Mouse (Mus musculus): ENCODE data around the gene Nt5dc1.
"Not testable (repeated sequence)": the region's sequence is repeated elsewhere in the genome, so short reads cannot be mapped to it uniquely, and the experiment has no call there.

Gene Nt5dc1

GRCm38 (mm10) chr10:34418204-34418756 lies at the start of gene Nt5dc1:
Gene Nt5dc1, minus strand, starts transcription at chr10:34418552.
- in situ Hi-C loops (cut with MboI; ENCODE audit: unreplicated experiment in 2 of 2) = no loop called here

GRCm38 (mm10) chr10:34464321-34464720 lies 46.0 kb upstream of the Nt5dc1 start:
- in situ Hi-C loops (cut with MboI; ENCODE audit: unreplicated experiment in 2 of 2) = no loop called here

GRCm38 (mm10) chr10:34461451-34461850 lies 43.1 kb upstream of the Nt5dc1 start:
- in situ Hi-C loops (cut with MboI; ENCODE audit: unreplicated experiment in 2 of 2) = no loop called here

GRCm38 (mm10) chr10:34449469-34449868 lies 31.1 kb upstream of the Nt5dc1 start:
- in situ Hi-C loops (cut with MboI; ENCODE audit: unreplicated experiment in 2 of 2) = no loop called here

- in situ Hi-C loops (cut with MboI; ENCODE audit: unreplicated experiment in 2 of 2) = not testable (repeated sequence)
Observed at GRCm38 (mm10) chr10:34434191-34434590, 15.8 kb upstream of the Nt5dc1 start.

- in situ Hi-C loops (cut with MboI; ENCODE audit: unreplicated experiment in 2 of 2) = no loop called here
Observed at GRCm38 (mm10) chr10:34431783-34432182, 13.4 kb upstream of the Nt5dc1 start.

- in situ Hi-C loops (cut with MboI; ENCODE audit: unreplicated experiment in 2 of 2) = not testable (repeated sequence)
Observed at GRCm38 (mm10) chr10:34418794-34419193, 442 bp upstream of the Nt5dc1 start.

GRCm38 (mm10) chr10:34399267-34399666 lies 19.1 kb downstream of the Nt5dc1 start:
- in situ Hi-C loops (cut with MboI; ENCODE audit: unreplicated experiment in 2 of 2) = no loop called here

GRCm38 (mm10) chr10:34396959-34397358 lies 21.4 kb downstream of the Nt5dc1 start:
- in situ Hi-C loops (cut with MboI; ENCODE audit: unreplicated experiment in 2 of 2) = no loop called here

- in situ Hi-C loops (cut with MboI; ENCODE audit: unreplicated experiment in 2 of 2) = no loop called here
Observed at GRCm38 (mm10) chr10:34389681-34390080, 28.7 kb downstream of the Nt5dc1 start, which contains the start of gene Col10a1. Gene Col10a1, plus strand, starts transcription at chr10:34389981.

- in situ Hi-C loops (cut with MboI; ENCODE audit: unreplicated experiment in 2 of 2) = no loop called here
Observed at GRCm38 (mm10) chr10:34385636-34386035, 32.7 kb downstream of the Nt5dc1 start.

- in situ Hi-C loops (cut with MboI; ENCODE audit: unreplicated experiment in 2 of 2) = no loop called here
Observed at GRCm38 (mm10) chr10:34373332-34373731, 45.0 kb downstream of the Nt5dc1 start.

GRCm38 (mm10) chr10:34368138-34368537 lies 50.2 kb downstream of the Nt5dc1 start:
- in situ Hi-C loops (cut with MboI; ENCODE audit: unreplicated experiment in 2 of 2) = no loop called here

GRCm38 (mm10) chr10:34363756-34364155 lies 54.6 kb downstream of the Nt5dc1 start:
- in situ Hi-C loops (cut with MboI; ENCODE audit: unreplicated experiment in 2 of 2) = no loop called here

GRCm38 (mm10) chr10:34358263-34358662 lies 60.1 kb downstream of the Nt5dc1 start:
- in situ Hi-C loops (cut with MboI; ENCODE audit: unreplicated experiment in 2 of 2) = no loop called here

- in situ Hi-C loops (cut with MboI; ENCODE audit: unreplicated experiment in 2 of 2) = no loop called here
Observed at GRCm38 (mm10) chr10:34352166-34352565, 66.2 kb downstream of the Nt5dc1 start.

- in situ Hi-C loops (cut with MboI; ENCODE audit: unreplicated experiment in 2 of 2) = no loop called here
Observed at GRCm38 (mm10) chr10:34341886-34342285, 76.5 kb downstream of the Nt5dc1 start.

- in situ Hi-C loops (cut with MboI; ENCODE audit: unreplicated experiment in 2 of 2) = no loop called here
Observed at GRCm38 (mm10) chr10:34341014-34341413, 77.3 kb downstream of the Nt5dc1 start.

- in situ Hi-C loops (cut with MboI; ENCODE audit: unreplicated experiment in 2 of 2) = loop anchor here (5.0 kb wide), 3 partner anchors 176 to 341 kb away; partner anchors contain the start of gene Calhm4 (in 2 of the 2)
Observed at GRCm38 (mm10) chr10:34328310-34328709, 90.0 kb downstream of the Nt5dc1 start.

GRCm38 (mm10) chr10:34327144-34327543 lies 91.2 kb downstream of the Nt5dc1 start:
- in situ Hi-C loops (cut with MboI; ENCODE audit: unreplicated experiment in 2 of 2) = loop anchor here (5.0 kb wide), 3 partner anchors 175 to 340 kb away; partner anchors contain the start of gene Calhm4 (in 2 of the 2)

- in situ Hi-C loops (cut with MboI; ENCODE audit: unreplicated experiment in 2 of 2) = loop anchor here (5.0 kb wide), 3 partner anchors 174 to 339 kb away; partner anchors contain the start of gene Calhm4 (in 2 of the 2)
Observed at GRCm38 (mm10) chr10:34326701-34327100, 91.7 kb downstream of the Nt5dc1 start.

- in situ Hi-C loops (cut with MboI; ENCODE audit: unreplicated experiment in 2 of 2) = no loop called here
Observed at GRCm38 (mm10) chr10:34320809-34321208, 97.5 kb downstream of the Nt5dc1 start.

GRCm38 (mm10) chr10:34317217-34317606 lies 101.1 kb downstream of the Nt5dc1 start:
- in situ Hi-C loops (cut with MboI; ENCODE audit: unreplicated experiment in 2 of 2) = no loop called here
